Mouse (Mus musculus) left cerebral cortex, adult 18-20 months (tissue): ENCODE results near the gene Sympk. TPM values are rescaled to one million over a fixed set of nuclear protein-coding genes. Genes with fewer than 3 reads are reported as not detected.

ENCODE experiments used
- DNase-seq, 2 experiments: peaks; one replicate each; pipeline ENCODE4 v3.0.0; 2021 to 2022; ENCODE audit warnings: low spot score in 2 of 2, mixed read lengths in 1 of 2
- total RNA-seq, 2 experiments: library from RNA; stranded (reverse); gene quantifications; 2 replicates each; pipeline ENCODE4 v1.2.3; 2021

The Sympk gene
- total RNA-seq, 2 experiments from 2014 or later = 116 to 123 TPM

GRCm38 (mm10) chr7:19082171-19082570 is 58.0 kb downstream of the Sympk start:
- no peak for DNase-seq

DNA sequence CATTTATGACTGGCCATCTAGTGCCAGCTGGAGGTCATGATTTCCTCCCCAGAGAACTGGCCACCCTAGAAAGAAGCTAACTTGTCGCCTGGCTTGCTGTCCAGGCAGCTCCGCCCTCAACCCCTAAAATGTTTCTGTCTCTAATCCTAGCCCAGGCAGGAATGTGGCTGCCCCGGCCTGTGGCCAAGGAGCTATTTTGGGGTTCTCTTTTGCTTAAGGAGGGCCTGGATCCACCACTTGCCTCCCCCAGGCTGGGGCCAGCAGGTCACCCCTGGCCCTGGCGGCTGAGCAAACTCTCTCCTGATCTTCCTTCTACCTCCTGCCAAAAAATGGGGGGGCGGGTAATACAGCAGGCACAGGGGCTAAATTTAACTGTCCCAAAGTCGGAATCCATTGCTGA is 58.9 kb downstream of the Sympk start:
- DNase-seq = no peak

- DNase-seq = no peak
Measured at GRCm38 (mm10) chr7:19083701-19084100, 59.5 kb downstream of the Sympk start, which contains the start of gene Dmpk. Gene Dmpk, plus strand, starts transcription at chr7:19083849.

DNA sequence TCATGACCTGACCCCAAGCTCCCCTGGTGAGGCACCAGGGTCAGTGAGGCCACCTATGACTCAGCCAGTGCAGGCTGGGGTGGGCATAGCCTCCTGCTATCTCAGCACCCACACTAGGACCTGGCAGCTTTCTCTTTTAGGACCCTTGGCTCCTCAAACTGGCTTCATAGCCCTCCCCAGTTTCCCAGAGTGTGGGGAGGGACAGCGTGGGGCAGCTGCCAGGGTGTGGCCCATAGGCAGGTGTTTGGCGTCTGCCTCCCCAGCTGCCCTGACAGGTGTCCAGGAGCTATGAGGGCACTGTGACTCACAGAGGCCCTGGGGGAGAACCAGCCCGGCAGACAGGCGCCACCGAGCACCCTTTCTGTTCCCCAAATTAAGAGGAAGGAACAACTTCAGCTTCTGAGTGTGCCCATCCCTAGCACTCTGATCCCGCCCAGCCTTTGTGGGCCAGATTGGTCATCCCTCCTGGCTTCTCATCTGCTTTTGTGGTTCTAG is 60.1 kb downstream of the Sympk start:
- DNase-seq = no peak

DNA sequence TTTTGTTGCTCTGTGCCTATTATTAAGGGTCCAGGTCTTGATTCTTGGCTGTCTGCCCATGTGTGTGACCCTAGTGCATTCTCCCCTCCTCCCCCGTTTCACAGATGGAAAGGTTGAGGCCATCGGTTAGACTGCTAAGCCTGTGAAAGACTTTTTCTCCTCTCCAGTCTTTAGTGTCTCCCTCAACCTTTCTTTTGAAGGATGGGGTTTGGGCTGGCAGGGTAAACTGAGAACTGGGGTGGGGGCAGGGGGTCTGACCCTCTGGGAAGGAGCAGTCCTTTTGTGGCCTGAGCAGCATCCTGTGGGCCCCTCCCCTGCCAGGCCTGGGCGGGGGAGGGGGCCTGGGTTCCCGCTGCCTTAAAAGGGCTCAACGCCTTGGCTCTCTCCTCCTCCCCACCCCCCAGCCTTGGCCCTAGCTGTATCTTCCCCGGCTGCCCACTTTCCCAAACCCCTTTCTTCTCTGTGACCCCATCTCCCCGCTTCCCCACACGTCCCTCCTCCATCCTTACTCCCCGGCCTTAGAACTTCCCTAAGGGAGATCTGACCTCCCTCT is 60.8 kb downstream of the Sympk start:
- DNase-seq = no peak

DNA sequence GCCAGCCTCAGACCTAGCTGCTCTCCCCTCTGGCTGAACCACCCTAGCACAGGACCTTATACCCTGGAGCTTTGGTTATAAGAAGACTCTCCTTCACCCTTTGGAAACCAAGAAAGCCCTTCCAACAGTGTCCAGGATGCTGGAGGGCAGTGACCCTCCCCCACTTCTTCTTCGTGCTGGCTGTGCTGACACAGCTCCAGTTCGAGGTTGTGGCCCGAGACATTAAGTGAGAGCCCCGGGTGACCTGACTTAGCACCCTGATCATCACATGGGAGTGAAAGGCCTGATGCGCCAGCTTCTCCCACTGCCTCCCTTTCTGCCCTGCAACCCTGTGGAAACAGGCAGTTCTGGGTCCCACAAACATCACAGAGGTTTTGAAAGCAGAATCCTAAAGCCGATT is 61.3 kb downstream of the Sympk start:
- DNase-seq = no peak

GRCm38 (mm10) chr7:19086042-19086441 is 61.9 kb downstream of the Sympk start:
- no peak for DNase-seq

GRCm38 (mm10) chr7:19086760-19087159 is 62.6 kb downstream of the Sympk start:
- no peak for DNase-seq

DNA sequence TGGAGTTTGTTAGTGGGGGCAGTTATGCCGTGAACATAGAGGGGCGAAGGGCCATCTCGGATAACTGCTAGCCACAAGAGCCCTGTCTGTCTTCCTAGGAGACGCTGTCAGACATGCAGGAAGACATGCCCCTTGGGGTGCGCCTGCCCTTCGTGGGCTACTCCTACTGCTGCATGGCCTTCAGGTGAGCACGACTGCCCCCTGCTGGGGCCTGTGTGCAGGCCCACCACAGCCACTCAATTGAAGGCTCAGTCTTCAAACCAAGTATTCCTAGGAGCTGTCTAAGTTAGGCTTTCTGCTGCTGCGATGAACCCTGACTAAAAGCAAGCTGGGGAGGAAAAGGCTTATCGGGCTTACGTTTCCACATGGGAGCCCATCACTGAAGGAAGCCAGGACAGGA is 64.6 kb downstream of the Sympk start:
- DNase-seq = peak; percentile 60 to 64

GRCm38 (mm10) chr7:19091913-19092312 is 67.7 kb downstream of the Sympk start:
- DNase-seq = no peak

DNA sequence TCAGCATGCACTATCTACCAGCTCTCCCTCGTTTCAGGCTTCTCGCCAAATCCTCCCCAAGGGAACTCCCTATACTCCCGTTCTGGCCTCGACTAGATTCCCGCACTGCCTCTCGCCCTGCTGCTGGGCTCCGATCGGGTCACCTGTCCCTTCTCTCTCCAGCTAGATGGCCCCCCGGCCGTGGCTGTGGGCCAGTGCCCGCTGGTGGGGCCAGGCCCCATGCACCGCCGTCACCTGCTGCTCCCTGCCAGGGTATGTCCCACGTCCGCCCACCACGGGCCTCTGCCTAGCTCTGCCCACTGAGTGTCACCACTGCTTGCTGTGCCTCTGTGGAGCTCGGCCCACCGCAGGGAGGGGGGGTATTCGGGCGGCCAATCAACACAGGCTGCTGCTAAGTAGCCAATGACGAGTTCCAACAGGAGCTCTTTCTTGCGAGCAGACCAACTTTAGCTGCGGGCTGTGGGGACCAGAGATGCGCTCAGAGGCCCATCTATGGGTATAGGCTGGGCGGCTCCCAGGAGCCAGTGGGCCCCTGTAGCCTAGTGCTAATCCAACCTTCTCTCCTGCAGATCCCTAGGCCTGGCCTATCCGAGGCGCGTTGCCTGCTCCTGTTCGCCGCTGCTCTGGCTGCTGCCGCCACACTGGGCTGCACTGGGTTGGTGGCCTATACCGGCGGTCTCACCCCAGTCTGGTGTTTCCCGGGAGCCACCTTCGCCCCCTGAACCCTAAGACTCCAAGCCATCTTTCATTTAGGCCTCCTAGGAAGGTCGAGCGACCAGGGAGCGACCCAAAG is 68.4 kb downstream of the Sympk start:
- no peak for DNase-seq

- DNase-seq = peak; percentile 71 to 73
Measured at GRCm38 (mm10) chr7:19093174-19093521, 69.0 kb downstream of the Sympk start.

GRCm38 (mm10) chr7:19093537-19094385 is 69.6 kb downstream of the Sympk start:
- DNase-seq = peak; percentile 70 to 81

- peak in 1 of 2 experiments; percentile 47 for DNase-seq
Measured at GRCm38 (mm10) chr7:19094471-19094825, 70.3 kb downstream of the Sympk start, which contains the start of gene Six5. Gene Six5, plus strand, starts transcription at chr7:19094594.

DNA sequence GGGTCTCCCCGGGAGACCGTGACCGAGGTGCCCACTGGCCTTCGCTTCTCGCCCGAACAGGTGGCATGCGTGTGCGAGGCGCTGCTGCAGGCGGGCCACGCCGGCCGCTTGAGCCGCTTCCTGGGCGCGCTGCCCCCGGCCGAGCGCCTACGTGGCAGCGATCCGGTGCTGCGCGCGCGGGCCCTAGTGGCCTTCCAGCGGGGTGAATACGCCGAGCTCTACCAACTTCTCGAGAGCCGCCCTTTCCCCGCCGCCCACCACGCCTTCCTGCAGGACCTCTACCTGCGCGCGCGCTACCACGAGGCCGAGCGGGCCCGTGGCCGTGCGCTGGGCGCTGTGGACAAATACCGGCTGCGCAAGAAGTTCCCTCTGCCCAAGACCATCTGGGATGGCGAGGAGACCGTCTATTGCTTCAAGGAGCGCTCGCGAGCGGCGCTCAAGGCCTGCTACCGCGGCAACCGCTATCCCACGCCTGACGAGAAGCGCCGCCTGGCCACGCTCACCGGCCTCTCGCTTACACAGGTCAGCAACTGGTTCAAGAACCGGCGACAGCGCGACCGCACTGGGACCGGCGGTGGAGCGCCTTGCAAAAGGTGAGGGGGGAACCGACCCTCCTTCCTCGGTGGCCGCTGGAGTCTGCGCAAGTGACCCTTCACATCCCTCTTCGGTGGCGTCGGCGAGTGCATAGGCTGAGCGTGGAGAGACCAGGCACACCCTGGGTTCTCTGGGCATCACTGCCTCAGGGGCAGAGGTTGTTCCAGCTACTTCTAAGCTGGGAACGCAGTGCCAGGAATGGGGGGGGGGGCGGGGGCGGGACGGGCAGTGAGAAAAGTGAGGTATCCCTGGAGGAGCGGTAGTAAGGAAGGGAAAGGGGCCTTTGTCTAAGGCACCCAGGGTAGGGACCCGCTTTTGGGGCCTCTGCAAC is 70.9 kb downstream of the Sympk start:
- peak in 1 of 2 experiments; percentile 43 for DNase-seq

DNA sequence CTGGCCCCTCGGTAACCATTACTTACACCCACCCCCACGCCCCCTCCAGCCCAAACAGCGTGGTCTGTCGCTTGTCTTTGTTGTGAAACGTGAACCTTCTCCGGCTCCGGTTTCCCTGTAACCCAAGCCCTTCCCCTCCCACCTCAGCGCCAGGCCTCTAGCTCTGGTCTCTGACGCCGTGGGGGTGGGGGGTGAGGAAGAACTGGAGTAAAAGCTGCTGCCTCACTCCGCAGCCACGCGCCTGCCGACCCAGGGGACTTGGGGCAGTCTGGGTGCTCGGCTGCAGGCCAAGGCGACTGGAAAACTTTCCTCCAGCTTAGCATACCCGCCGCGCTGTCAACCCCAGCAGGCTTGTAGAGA is 71.6 kb downstream of the Sympk start:
- no peak for DNase-seq

DNA sequence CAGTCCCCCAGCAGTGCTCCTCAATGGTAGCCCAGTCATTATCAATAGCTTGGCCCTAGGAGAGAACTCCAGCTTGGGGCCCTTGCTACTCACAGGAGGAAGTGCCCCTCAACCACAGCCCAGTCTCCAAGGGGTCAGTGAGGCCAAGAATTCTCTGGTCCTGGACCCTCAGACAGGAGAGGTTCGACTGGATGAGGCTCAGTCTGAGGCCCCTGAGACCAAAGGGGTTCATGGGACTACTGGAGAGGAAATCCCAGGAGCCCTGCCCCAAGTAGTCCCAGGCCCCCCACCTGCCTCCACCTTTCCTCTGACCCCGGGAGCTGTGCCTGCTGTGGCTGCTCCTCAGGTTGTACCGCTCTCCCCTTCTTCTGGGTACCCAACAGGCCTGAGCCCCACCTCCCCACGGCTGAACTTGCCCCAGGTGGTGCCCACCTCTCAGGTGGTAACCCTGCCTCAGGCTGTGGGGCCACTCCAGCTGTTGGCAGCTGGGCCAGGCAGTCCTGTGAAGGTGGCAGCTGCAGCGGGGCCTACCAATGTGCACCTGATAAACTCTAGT is 72.3 kb downstream of the Sympk start:
- DNase-seq = no peak

- DNase-seq = no peak
Measured at GRCm38 (mm10) chr7:19097217-19097616, 73.0 kb downstream of the Sympk start.

- no peak for DNase-seq
Measured at GRCm38 (mm10) chr7:19097863-19098262, 73.7 kb downstream of the Sympk start.

DNA sequence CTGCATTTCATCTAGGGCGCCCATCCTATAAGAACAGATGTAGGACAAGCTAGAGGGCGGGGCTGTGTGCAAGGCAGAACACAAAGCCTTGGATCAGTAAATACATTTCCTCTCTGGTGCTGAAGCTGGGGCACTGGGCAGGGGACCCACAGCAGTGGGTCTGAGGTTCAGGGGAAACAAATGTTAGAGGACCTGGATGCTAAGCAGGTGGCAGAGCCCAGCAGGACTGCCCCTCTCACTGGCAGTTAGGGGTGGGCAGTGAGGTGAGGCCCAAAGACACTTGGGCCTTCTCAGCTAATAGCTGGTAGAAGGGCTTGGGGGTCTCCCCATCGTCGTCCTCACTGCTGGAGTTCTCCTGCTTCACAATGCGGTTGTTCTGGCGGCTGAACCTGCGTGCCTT is 74.6 kb downstream of the Sympk start:
- DNase-seq = no peak

DNA sequence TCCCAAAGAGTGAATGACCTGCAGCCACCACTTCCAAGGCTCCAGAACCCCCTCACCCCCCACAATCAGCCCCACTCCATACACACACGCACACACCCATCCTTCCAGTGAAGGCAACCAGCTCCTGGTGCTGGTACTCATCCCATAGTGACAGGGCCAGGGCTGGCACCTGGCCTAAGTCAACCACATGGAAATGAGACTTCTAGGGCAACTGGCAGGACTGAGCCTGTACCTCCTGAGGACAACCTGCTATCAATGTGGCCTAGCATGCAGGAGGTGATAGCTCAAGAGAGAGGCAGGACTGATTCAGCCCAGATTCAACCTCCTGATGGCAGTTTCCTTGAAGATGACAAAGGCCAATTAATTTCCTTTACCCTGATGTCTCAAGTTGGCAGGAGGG is 76.1 kb downstream of the Sympk start:
- DNase-seq = no peak
